Comparison of ENCODE assay signal across 22 mouse cellular contexts in the genomic region with DNA sequence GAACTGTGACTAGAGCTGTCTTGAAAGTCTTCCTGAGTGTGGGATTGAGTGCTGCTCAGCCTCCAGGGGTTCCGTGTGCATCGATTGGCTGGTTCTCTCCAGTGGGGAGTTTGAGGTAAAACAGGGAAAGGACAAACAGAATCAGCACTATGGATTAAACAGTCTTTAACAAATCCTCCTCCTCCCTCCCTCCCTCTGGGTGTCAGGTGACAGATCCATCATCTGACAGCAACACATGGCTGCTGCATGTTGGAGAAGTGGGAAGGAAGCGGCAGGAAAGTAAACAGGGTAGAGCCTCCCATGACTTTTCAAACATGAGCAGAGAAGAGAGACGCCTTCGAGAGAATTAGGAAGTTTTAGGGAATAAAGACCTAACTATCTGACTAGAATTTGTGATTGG. TPM values are rescaled to one million over a fixed set of nuclear protein-coding genes. Genes with fewer than 3 reads are reported as not detected.
DNase-seq lines count a peak whose midpoint lies in the region; ATAC-seq lines count a peak whose summit lies in the region.
"Had no signal": no experiment of that assay in that cellular context is flagged by ENCODE, and none has a peak within 500 bp of the region (broad histone marks: within the 10 kb centered on the region; RNA-seq: fewer than 3 reads in every experiment).

No protein-coding gene starts in this region.

- ATAC-seq in embryonic facial prominence, embryonic 14.5 days (ENCODE audit: low read depth) = no peak
- no peak for ATAC-seq in liver, embryonic 12.5 days
- no peak for ATAC-seq in liver, embryonic 11.5 days (replicated peaks; ENCODE audit: low FRiP score)
- ATAC-seq in liver, embryonic 15.5 days (ENCODE audit: insufficient read depth) = no peak
- ATAC-seq in activated CD4-positive, CD25-positive, alpha-beta regulatory T cell, adult 4 months = no peak
- ATAC-seq: midbrain, embryonic 16.5 days had no signal

- WGBS in embryonic facial prominence, embryonic 14.5 days = 58% methylated on average over 5 of the region's 5 CpGs
- WGBS in embryonic facial prominence, embryonic 10.5 days = 83% methylated on average over 5 of the region's 5 CpGs
- 77% methylated on average over 5 of the region's 5 CpGs for WGBS in liver, embryonic 12.5 days (ENCODE audit: insufficient replicate concordance)
- 79% methylated on average over 5 of the region's 5 CpGs for WGBS in liver, embryonic 11.5 days
- 81% methylated on average over 5 of the region's 5 CpGs for WGBS in liver, embryonic 15.5 days (ENCODE audit: insufficient replicate concordance)

- no peaks in the 10 kb centered on the region for H3K27me3 ChIP-seq in embryonic facial prominence, embryonic 14.5 days (replicated peaks; ENCODE audit: control insufficient read depth, insufficient read depth, low read length)
- H3K27me3 ChIP-seq in embryonic facial prominence, embryonic 10.5 days (replicated peaks; ENCODE audit: low read depth, poor library complexity, severe bottlenecking) = no peaks in the 10 kb centered on the region
- H3K27me3 ChIP-seq in liver, embryonic 12.5 days (replicated peaks) = no peaks in the 10 kb centered on the region
- H3K27me3 ChIP-seq in liver, embryonic 11.5 days (replicated peaks; ENCODE audit: control insufficient read depth, insufficient read depth, low read length) = no peaks in the 10 kb centered on the region
- no peaks in the 10 kb centered on the region for H3K27me3 ChIP-seq in liver, embryonic 15.5 days
- H3K27me3 ChIP-seq: embryonic facial prominence, embryonic 15.5 days; hindbrain, embryonic 15.5 days; stomach, embryonic 15.5 days had no signal

- no peak overlapping the region for H3K4me3 ChIP-seq in embryonic facial prominence, embryonic 14.5 days (ENCODE audit: low read depth, low read length)
- H3K4me3 ChIP-seq in embryonic facial prominence, embryonic 10.5 days = no peak overlapping the region
- no peak overlapping the region for H3K4me3 ChIP-seq in liver, embryonic 12.5 days
- H3K4me3 ChIP-seq in liver, embryonic 11.5 days (ENCODE audit: low read depth, low read length) = no peak overlapping the region
- no peak overlapping the region for H3K4me3 ChIP-seq in liver, embryonic 15.5 days (replicated peaks)
- H3K4me3 ChIP-seq: embryonic facial prominence, embryonic 15.5 days; forebrain, embryonic 10.5 days; hindbrain, embryonic 15.5 days; left cerebral cortex, adult 2 months; stomach, embryonic 15.5 days had no signal

- no peaks in the 10 kb centered on the region for H3K9me3 ChIP-seq in embryonic facial prominence, embryonic 14.5 days (ENCODE audit: control insufficient read depth, low read length)
- no peaks in the 10 kb centered on the region for H3K9me3 ChIP-seq in embryonic facial prominence, embryonic 10.5 days
- H3K9me3 ChIP-seq in liver, embryonic 12.5 days (replicated peaks) = no peaks in the 10 kb centered on the region
- no peaks in the 10 kb centered on the region for H3K9me3 ChIP-seq in liver, embryonic 11.5 days (ENCODE audit: control insufficient read depth, low read length)
- no peaks in the 10 kb centered on the region for H3K9me3 ChIP-seq in liver, embryonic 15.5 days (replicated peaks)
- H3K9me3 ChIP-seq: embryonic facial prominence, embryonic 15.5 days; forebrain, embryonic 10.5 days; G1E; hindbrain, embryonic 15.5 days; stomach, embryonic 15.5 days had no signal

- H3K36me3 ChIP-seq in embryonic facial prominence, embryonic 14.5 days (ENCODE audit: control insufficient read depth, insufficient read depth, low read length) = peaks cover 66% of the 10 kb centered on the region
- H3K36me3 ChIP-seq in embryonic facial prominence, embryonic 10.5 days (replicated peaks) = peaks cover 74% of the 10 kb centered on the region
- H3K36me3 ChIP-seq in liver, embryonic 12.5 days = peaks cover 79% of the 10 kb centered on the region
- peaks cover 21% of the 10 kb centered on the region for H3K36me3 ChIP-seq in liver, embryonic 11.5 days (ENCODE audit: control insufficient read depth, insufficient read depth, low read length)
- peaks cover 69% of the 10 kb centered on the region for H3K36me3 ChIP-seq in liver, embryonic 15.5 days (replicated peaks)

- no peaks in the 10 kb centered on the region for H3K4me1 ChIP-seq in embryonic facial prominence, embryonic 14.5 days (ENCODE audit: control insufficient read depth, insufficient read depth, low read length)
- no peaks in the 10 kb centered on the region for H3K4me1 ChIP-seq in embryonic facial prominence, embryonic 10.5 days
- H3K4me1 ChIP-seq in liver, embryonic 12.5 days = peaks cover 7% of the 10 kb centered on the region; the same call in 1 of the 2 replicates
- H3K4me1 ChIP-seq in liver, embryonic 11.5 days (replicated peaks; ENCODE audit: control insufficient read depth, insufficient read depth, low read length) = peaks cover 5% of the 10 kb centered on the region
- peaks cover 21% of the 10 kb centered on the region for H3K4me1 ChIP-seq in liver, embryonic 15.5 days (replicated peaks)
- H3K4me1 ChIP-seq: embryonic facial prominence, embryonic 15.5 days; forebrain, embryonic 10.5 days; hindbrain, embryonic 15.5 days; stomach, embryonic 15.5 days had no signal

- H3K4me2 ChIP-seq in embryonic facial prominence, embryonic 14.5 days (ENCODE audit: low read depth, low read length) = no peak overlapping the region
- no peak overlapping the region for H3K4me2 ChIP-seq in liver, embryonic 12.5 days
- H3K4me2 ChIP-seq in liver, embryonic 11.5 days = no peak overlapping the region
- no peak overlapping the region for H3K4me2 ChIP-seq in liver, embryonic 15.5 days
- H3K4me2 ChIP-seq: embryonic facial prominence, embryonic 15.5 days; hindbrain, embryonic 15.5 days; stomach, embryonic 15.5 days had no signal

- no peak overlapping the region for H3K27ac ChIP-seq in embryonic facial prominence, embryonic 14.5 days (replicated peaks; ENCODE audit: low read depth, low read length)
- H3K27ac ChIP-seq in embryonic facial prominence, embryonic 10.5 days (replicated peaks) = no peak overlapping the region
- H3K27ac ChIP-seq in liver, embryonic 12.5 days = peak overlapping the region; percentile 27; the same call in 1 of the 2 replicates
- no peak overlapping the region for H3K27ac ChIP-seq in liver, embryonic 11.5 days (ENCODE audit: low read depth, low read length)
- H3K27ac ChIP-seq in liver, embryonic 15.5 days (replicated peaks) = 0 out of 2 replicates have a peak overlapping the region, but pooled peaks have one; percentile 34
- H3K27ac ChIP-seq: embryonic facial prominence, embryonic 15.5 days; forebrain, embryonic 10.5 days; hindbrain, embryonic 15.5 days; left cerebral cortex, adult 2 months; stomach, embryonic 15.5 days had no signal

- peak; percentile 22 for DNase-seq in embryonic facial prominence, embryonic 14.5 days (ENCODE audit: low spot score)
- no peak for DNase-seq in embryonic facial prominence, embryonic 10.5 days (ENCODE audit: low spot score)
- no peak for DNase-seq in liver, embryonic 11.5 days (ENCODE audit: low spot score)
- DNase-seq in R1 (ENCODE audit: low read depth, low spot score) = peak; percentile 20
- DNase-seq in ovary, postnatal 10 days (ENCODE audit: low spot score) = no peak
- DNase-seq: cerebellum, adult 8-10 months; heart, adult 18-20 months; heart, postnatal 36 days; left cerebral cortex, postnatal 4 days; lung, postnatal 10 days; right cerebral cortex, postnatal 14 days; thymus, adult 2 months had no signal

- no peak overlapping the region for H3K9ac ChIP-seq in embryonic facial prominence, embryonic 14.5 days (ENCODE audit: low read depth, low read length)
- no peak overlapping the region for H3K9ac ChIP-seq in liver, embryonic 12.5 days
- no peak overlapping the region for H3K9ac ChIP-seq in liver, embryonic 11.5 days (ENCODE audit: low read depth, low read length)
- no peak overlapping the region for H3K9ac ChIP-seq in liver, embryonic 15.5 days
- H3K9ac ChIP-seq: embryonic facial prominence, embryonic 15.5 days; hindbrain, embryonic 15.5 days; stomach, embryonic 15.5 days had no signal

RNA-seq across cellular contexts. Expression of a gene that starts 59.4 kb away (rescaled TPM):
- 23.7 and 26.1 TPM in 2 replicates for polyA plus RNA-seq in embryonic facial prominence, embryonic 14.5 days (2014; fragmentation: Nextera tagmentation; extraction: Ambion mirVana)
- polyA plus RNA-seq in embryonic facial prominence, embryonic 10.5 days (2016; fragmentation: Nextera tagmentation; extraction: Ambion mirVana) = 25.0 and 26.6 TPM in 2 replicates
- polyA plus RNA-seq in liver, embryonic 12.5 days (2016; fragmentation: Nextera tagmentation; extraction: Ambion mirVana) = 30.7 and 32.5 TPM in 2 replicates
- 31.5 and 34.3 TPM in 2 replicates for polyA plus RNA-seq in liver, embryonic 11.5 days (2014; fragmentation: Nextera tagmentation; extraction: Ambion mirVana)
- polyA plus RNA-seq in liver, embryonic 15.5 days (2015; fragmentation: Nextera tagmentation; extraction: Ambion mirVana) = 19.0 and 21.9 TPM in 2 replicates
- 10 to 100 TPM; 12.5 to 19.0 TPM for polyA plus RNA-seq in activated CD4-positive, CD25-positive, alpha-beta regulatory T cell, adult 4 months (2017; shearing (Covaris generic))

Comparison
In these comparisons a context has a peak if more than half of its experiments do, and no peak if none do; other contexts are left out.
1. DNase-seq: peak in embryonic facial prominence, embryonic 14.5 days (single experiment) and R1 (single experiment); none in embryonic facial prominence, embryonic 10.5 days (single experiment), liver, embryonic 11.5 days (single experiment) and ovary, postnatal 10 days (single experiment).
2. H3K27ac ChIP-seq: peak in liver, embryonic 12.5 days (single experiment) and liver, embryonic 15.5 days (single experiment); none in embryonic facial prominence, embryonic 14.5 days (single experiment), embryonic facial prominence, embryonic 10.5 days (single experiment) and liver, embryonic 11.5 days (single experiment).